9 mouse cellular contexts compared by ENCODE assay signal in genomic region chr1:171470371-171470871, GRCm38 (mm10). TPM values are rescaled to one million over a fixed set of nuclear protein-coding genes. Genes with fewer than 3 reads are reported as not detected.
DNase-seq lines count a peak whose midpoint lies in the region; ATAC-seq and TF ChIP-seq lines count a peak whose summit lies in the region.
"Had no signal": no experiment of that assay in that cellular context is flagged by ENCODE, and none has a peak within 500 bp of the region (broad histone marks: within the 10 kb centered on the region; RNA-seq: fewer than 3 reads in every experiment).

No protein-coding gene starts in this region.

- no peak overlapping the region for H3K4me3 ChIP-seq in heart, adult 2 months
- no peak overlapping the region for H3K4me3 ChIP-seq in kidney, postnatal 0 days (replicated peaks; ENCODE audit: low read depth, low read length)
- no peak overlapping the region for H3K4me3 ChIP-seq in lung, embryonic 15.5 days
- H3K4me3 ChIP-seq in small intestine, adult 2 months (ENCODE audit: low read depth, low read length), result no peak overlapping the region
- H3K4me3 ChIP-seq: neural tube, embryonic 12.5 days had no signal

- ATAC-seq in kidney, postnatal 0 days (replicated peaks; ENCODE audit: low FRiP score, low read depth), result no peak
- 0 out of 2 replicates have a peak, but pooled peaks have one; percentile 27 for ATAC-seq in lung, embryonic 15.5 days (ENCODE audit: borderline replicate concordance, extremely low read depth, low FRiP score, low TSS enrichment)

- DNase-seq in gastrocnemius, adult 18-20 months (ENCODE audit: low spot score), result peak; percentile 39
- no peak for DNase-seq in gastrocnemius, adult 8-10 months (ENCODE audit: low spot score in 2 of 2)
- DNase-seq in MEL-GATA-1-ER (ENCODE audit: extremely low read depth, low read depth), result peak; percentile 59
- DNase-seq in cerebellum, adult 9-11 months, result peak; percentile 27
- peak; percentile 46 to 66 for DNase-seq in heart, adult 2 months
- DNase-seq in kidney, postnatal 0 days (ENCODE audit: low spot score), result peak; percentile 75

- TF ChIP-seq CTCF in heart, adult 2 months (IDR thresholded peaks at IDR 0.05), result peak; percentile 98; the same call in 1 of the 2 replicates
- TF ChIP-seq CTCF in kidney, postnatal 0 days (IDR thresholded peaks at IDR 0.05; ENCODE audit: low read depth), result peak; percentile 93
- peak; percentile 74; the same call in 1 of the 2 replicates for TF ChIP-seq CTCF in small intestine, adult 2 months (IDR thresholded peaks at IDR 0.05; ENCODE audit: extremely low read depth, insufficient read length, insufficient replicate concordance, low read depth, low read length)

- no peak for TF ChIP-seq POLR2A in heart, adult 2 months (IDR thresholded peaks at IDR 0.05; ENCODE audit: insufficient read depth, low read depth, low read length)
- no peak for TF ChIP-seq POLR2A in small intestine, adult 2 months (IDR thresholded peaks at IDR 0.05; ENCODE audit: low read depth, low read length)

- no peaks in the 10 kb centered on the region for H3K79me2 ChIP-seq in heart, adult 2 months (replicated peaks; ENCODE audit: control insufficient read depth, insufficient read depth, low read length)

- 25% methylated on average over 7 of the region's 7 CpGs for WGBS in heart, adult 2 months
- 30% methylated on average over 7 of the region's 7 CpGs for WGBS in kidney, postnatal 0 days
- 26% methylated on average over 7 of the region's 7 CpGs for WGBS in lung, embryonic 15.5 days
- WGBS in small intestine, adult 2 months, result 13% methylated on average over 7 of the region's 7 CpGs

- H3K27ac ChIP-seq in heart, adult 2 months, result no peak overlapping the region
- no peak overlapping the region for H3K27ac ChIP-seq in kidney, postnatal 0 days
- no peak overlapping the region for H3K27ac ChIP-seq in lung, embryonic 15.5 days
- no peak overlapping the region for H3K27ac ChIP-seq in small intestine, adult 2 months (ENCODE audit: insufficient read depth, low read depth, low read length)
- H3K27ac ChIP-seq: neural tube, embryonic 12.5 days had no signal

- H3K27me3 ChIP-seq in heart, adult 2 months (ENCODE audit: control insufficient read depth, insufficient read depth, low read length), result no peaks in the 10 kb centered on the region
- H3K27me3 ChIP-seq in kidney, postnatal 0 days (ENCODE audit: insufficient read depth, low read length), result no peaks in the 10 kb centered on the region
- H3K27me3 ChIP-seq in lung, embryonic 15.5 days, result no peaks in the 10 kb centered on the region
- no peaks in the 10 kb centered on the region for H3K27me3 ChIP-seq in small intestine, adult 2 months (ENCODE audit: control insufficient read depth, insufficient read depth, low read length)
- H3K27me3 ChIP-seq: neural tube, embryonic 12.5 days had no signal

- H3K4me1 ChIP-seq in heart, adult 2 months (ENCODE audit: control insufficient read depth, insufficient read depth, low read length), result peaks cover 2% of the 10 kb centered on the region
- no peaks in the 10 kb centered on the region for H3K4me1 ChIP-seq in kidney, postnatal 0 days (replicated peaks; ENCODE audit: insufficient read depth, low read length)
- H3K4me1 ChIP-seq in lung, embryonic 15.5 days, result peaks cover 14% of the 10 kb centered on the region; the same call in 1 of the 2 replicates
- H3K4me1 ChIP-seq in small intestine, adult 2 months (ENCODE audit: control insufficient read depth, insufficient read depth, insufficient read length, low read length), result no peaks in the 10 kb centered on the region
- H3K4me1 ChIP-seq: neural tube, embryonic 12.5 days had no signal

- H3K36me3 ChIP-seq in heart, adult 2 months (ENCODE audit: control insufficient read depth, insufficient read depth, low read length), result 0 out of 2 replicates have a peak, but pooled peaks cover 2% of the 10 kb centered on the region
- no peaks in the 10 kb centered on the region for H3K36me3 ChIP-seq in kidney, postnatal 0 days (ENCODE audit: insufficient read depth, low read length)
- H3K36me3 ChIP-seq in lung, embryonic 15.5 days, result no peaks in the 10 kb centered on the region
- H3K36me3 ChIP-seq in small intestine, adult 2 months (ENCODE audit: control insufficient read depth, insufficient read depth, low read length), result no peaks in the 10 kb centered on the region
- H3K36me3 ChIP-seq: neural tube, embryonic 12.5 days had no signal

- TF ChIP-seq EP300 in heart, adult 2 months (IDR thresholded peaks at IDR 0.05; ENCODE audit: insufficient read depth, low read depth, low read length), result 0 out of 2 replicates have a peak, but pooled peaks have one; percentile 37

- H3K9ac ChIP-seq in heart, adult 2 months (ENCODE audit: low read depth, low read length), result no peak overlapping the region
- H3K9ac ChIP-seq in kidney, postnatal 0 days (ENCODE audit: low read depth, low read length), result no peak overlapping the region
- H3K9ac ChIP-seq in lung, embryonic 15.5 days, result no peak overlapping the region
- H3K9ac ChIP-seq: neural tube, embryonic 12.5 days had no signal

- H3K9me3 ChIP-seq in kidney, postnatal 0 days (replicated peaks; ENCODE audit: low read length), result no peaks in the 10 kb centered on the region
- no peaks in the 10 kb centered on the region for H3K9me3 ChIP-seq in lung, embryonic 15.5 days
- H3K9me3 ChIP-seq: neural tube, embryonic 12.5 days had no signal

- intact Hi-C loops in heart, adult 2 months (cut with DNase I), result loop anchor here (2.0 to 10.0 kb wide), 3 partner anchors 33 to 356 kb away; partner anchors contain the start of genes Cfap126 and F11r

- no peak overlapping the region for H3K4me2 ChIP-seq in kidney, postnatal 0 days (ENCODE audit: low read length)
- no peak overlapping the region for H3K4me2 ChIP-seq in lung, embryonic 15.5 days
- H3K4me2 ChIP-seq: neural tube, embryonic 12.5 days had no signal

RNA-seq across cellular contexts. Expression of gene Alyref2, which starts 32.9 kb away (rescaled TPM):
- total RNA-seq in gastrocnemius, adult 18-20 months (2021), result 1 to 10 TPM; 1.3 to 1.4 TPM
- total RNA-seq in gastrocnemius, adult 8-10 months (2022), result 1 to 10 TPM in 3 of 4 experiments, under 1 TPM in 1; 0.90 to 1.3 (median 1.2) TPM
- total RNA-seq in heart, adult 2 months (2021), result 1 to 10 TPM; 1.6 to 2.2 TPM
- 2.5 TPM in 2 replicates for polyA plus RNA-seq in heart, adult 2 months (2012; rRNA removed)
- 14.8 and 14.9 TPM in 2 replicates for polyA plus RNA-seq in kidney, postnatal 0 days (2015; fragmentation: Nextera tagmentation; extraction: Ambion mirVana)
- polyA plus RNA-seq in lung, embryonic 15.5 days (2015; fragmentation: Nextera tagmentation; extraction: Ambion mirVana), result 12.8 and 13.0 TPM in 2 replicates
- 3.6 and 5.0 TPM in 2 replicates for polyA plus RNA-seq in small intestine, adult 2 months (2012; rRNA removed)

RNA-seq across cellular contexts. Expression of gene F11r, which starts 33.1 kb away (rescaled TPM):
- 1 to 10 TPM; 3.7 to 7.0 TPM for total RNA-seq in gastrocnemius, adult 18-20 months (2021)
- total RNA-seq in gastrocnemius, adult 8-10 months (2022), result 1 to 10 TPM; 3.6 to 5.9 (median 4.2) TPM
- total RNA-seq in heart, adult 2 months (2021), result 10 to 100 TPM; 32.9 to 36.1 TPM
- polyA plus RNA-seq in heart, adult 2 months (2012; rRNA removed), result 47.5 and 58.3 TPM in 2 replicates
- 93.0 and 114 TPM in 2 replicates for polyA plus RNA-seq in kidney, postnatal 0 days (2015; fragmentation: Nextera tagmentation; extraction: Ambion mirVana)
- 102 and 115 TPM in 2 replicates for polyA plus RNA-seq in lung, embryonic 15.5 days (2015; fragmentation: Nextera tagmentation; extraction: Ambion mirVana)
- polyA plus RNA-seq in small intestine, adult 2 months (2012; rRNA removed), result 49.7 and 142 TPM in 2 replicates

RNA-seq across cellular contexts. Expression of gene Tstd1, which starts 51.7 kb away (rescaled TPM):
- total RNA-seq in gastrocnemius, adult 18-20 months (2021), result under 1 TPM; 0.48 to 0.93 TPM
- total RNA-seq in gastrocnemius, adult 8-10 months (2022), result under 1 TPM in 2 of 4 experiments, not detected in 2; 0.51 to 0.58 TPM
- 1 to 10 TPM; 1.3 to 1.8 TPM for total RNA-seq in heart, adult 2 months (2021)
- polyA plus RNA-seq in heart, adult 2 months (2012; rRNA removed), result 2.2 and 3.1 TPM in 2 replicates
- polyA plus RNA-seq in kidney, postnatal 0 days (2015; fragmentation: Nextera tagmentation; extraction: Ambion mirVana), result 3.6 and 4.8 TPM in 2 replicates
- 6.4 and 7.5 TPM in 2 replicates for polyA plus RNA-seq in lung, embryonic 15.5 days (2015; fragmentation: Nextera tagmentation; extraction: Ambion mirVana)
- polyA plus RNA-seq in small intestine, adult 2 months (2012; rRNA removed), result 52.0 and 53.7 TPM in 2 replicates

RNA-seq across cellular contexts. Expression of gene Usf1, which starts 59.3 kb away (rescaled TPM):
- total RNA-seq in gastrocnemius, adult 18-20 months (2021), result 10 to 100 TPM; 24.7 to 26.1 TPM
- 10 to 100 TPM; 29.3 to 35.5 (median 33.0) TPM for total RNA-seq in gastrocnemius, adult 8-10 months (2022)
- total RNA-seq in heart, adult 2 months (2021), result 10 to 100 TPM; 38.4 to 46.6 TPM
- 47.8 and 64.2 TPM in 2 replicates for polyA plus RNA-seq in heart, adult 2 months (2012; rRNA removed)
- polyA plus RNA-seq in kidney, postnatal 0 days (2015; fragmentation: Nextera tagmentation; extraction: Ambion mirVana), result 64.0 and 73.0 TPM in 2 replicates
- polyA plus RNA-seq in lung, embryonic 15.5 days (2015; fragmentation: Nextera tagmentation; extraction: Ambion mirVana), result 72.9 and 85.7 TPM in 2 replicates
- 55.0 and 87.8 TPM in 2 replicates for polyA plus RNA-seq in small intestine, adult 2 months (2012; rRNA removed)

Comparison
In these comparisons a context has a peak if more than half of its experiments do, and no peak if none do; other contexts are left out.
1. DNase-seq: peak in gastrocnemius, adult 18-20 months (single experiment), MEL-GATA-1-ER (single experiment), cerebellum, adult 9-11 months (single experiment), heart, adult 2 months (2 of 2) and kidney, postnatal 0 days (single experiment); none in gastrocnemius, adult 8-10 months (0 of 2).
2. Peak in every context shown above with its lines, with median percentiles within 50 percentile points of each other: CTCF ChIP-seq.